Mouse (Mus musculus) cerebellum, adult 8-10 months (tissue): Measurements from ENCODE around the gene Fam172a.
A peak's percentile ranks its signal among the peaks of the same experiment; 100 is the strongest.

ENCODE experiments used
- DNase-seq: peaks from one replicate; pipeline ENCODE4 v3.0.0; 2022

The Fam172a gene

GRCm38 (mm10) chr13:78201871-78202565, 500.2 kb downstream of the Fam172a start:
- no peak for DNase-seq

- peak; percentile 68 for DNase-seq
Observed at GRCm38 (mm10) chr13:78202574-78203347, 500.9 kb downstream of the Fam172a start.

- DNase-seq, result peak; percentile 78
Observed at GRCm38 (mm10) chr13:78203348-78204061, 501.7 kb downstream of the Fam172a start.

GRCm38 (mm10) chr13:78205426-78205825, 503.6 kb downstream of the Fam172a start:
- no peak for DNase-seq

- no peak for DNase-seq
Observed at GRCm38 (mm10) chr13:78206891-78207430, 505.1 kb downstream of the Fam172a start.

- no peak for DNase-seq
Observed at GRCm38 (mm10) chr13:78207796-78208645, 506.2 kb downstream of the Fam172a start.

- DNase-seq, result no peak
Observed at GRCm38 (mm10) chr13:78208689-78209410, 507.0 kb downstream of the Fam172a start.

GRCm38 (mm10) chr13:78209611-78210028, 507.8 kb downstream of the Fam172a start:
- DNase-seq, result no peak

GRCm38 (mm10) chr13:78210029-78210747, 508.4 kb downstream of the Fam172a start:
- peak; percentile 56 for DNase-seq

GRCm38 (mm10) chr13:78210748-78211089, 508.9 kb downstream of the Fam172a start:
- no peak for DNase-seq

GRCm38 (mm10) chr13:78211231-78212010, 509.6 kb downstream of the Fam172a start:
- no peak for DNase-seq

GRCm38 (mm10) chr13:78212111-78212510, 510.3 kb downstream of the Fam172a start:
- DNase-seq, result no peak

GRCm38 (mm10) chr13:78213155-78213554, 511.3 kb downstream of the Fam172a start:
- DNase-seq, result no peak

GRCm38 (mm10) chr13:78215223-78215622, 513.4 kb downstream of the Fam172a start:
- DNase-seq, result no peak
